Mouse (Mus musculus) myocyte (in vitro differentiated cells): ENCODE data around the gene Agap1. TPM values are rescaled to one million over a fixed set of nuclear protein-coding genes. Genes with fewer than 3 reads are reported as not detected.
A peak's percentile ranks its signal among the peaks of the same experiment; 100 is the strongest.

Experiments used
- H3K27me3 ChIP-seq: one replicate; pipeline ENCODE4 v1.6.1; 2011; ENCODE audit not compliant: control insufficient read depth, insufficient read depth, insufficient read length
- H3K36me3 ChIP-seq: one replicate; pipeline ENCODE4 v1.6.1; 2011; ENCODE audit not compliant: control insufficient read depth, insufficient read depth
- H3K4me2 ChIP-seq: one replicate; pipeline ENCODE4 v1.6.1; 2011; ENCODE audit warnings: low read depth, control low read depth
- H3K4me3 ChIP-seq: one replicate; pipeline ENCODE4 v1.5.1; 2011; ENCODE audit warnings: mild to moderate bottlenecking, control low read depth, moderate library complexity
- H3K79me2 ChIP-seq: one replicate; pipeline ENCODE4 v1.6.1; 2011; ENCODE audit not compliant: control insufficient read depth, insufficient read depth
- H3ac ChIP-seq: one replicate; pipeline ENCODE4 v1.6.1; 2011; ENCODE audit not compliant: control insufficient read depth, insufficient read length
- CEBPB ChIP-seq: IDR thresholded peaks from 2 replicates; pipeline ENCODE4 v1.6.1; 2011; ENCODE audit warnings: mild to moderate bottlenecking, moderate library complexity; ENCODE audit not compliant: poor library complexity, insufficient read depth, severe bottlenecking
- E2F4 ChIP-seq: IDR thresholded peaks from one replicate; pipeline ENCODE4 v1.6.1; 2011; ENCODE audit warnings: mild to moderate bottlenecking, control low read depth, moderate library complexity; ENCODE audit not compliant: insufficient read depth
- MAX ChIP-seq: IDR thresholded peaks from one replicate; pipeline ENCODE4 v1.6.1; 2011; ENCODE audit warnings: low read depth, mild to moderate bottlenecking, control low read depth
- MYOD1 ChIP-seq, 3 experiments: IDR thresholded peaks; one replicate each; pipeline ENCODE4 v1.6.1; 2011; ENCODE audit warnings: control low read depth in 2 of 3, low read depth in 2 of 3, mild to moderate bottlenecking in 2 of 3, moderate library complexity in 1 of 3; ENCODE audit not compliant: insufficient read length in 2 of 3, control insufficient read depth in 1 of 3
- MYOG ChIP-seq, 3 experiments: IDR thresholded peaks; one replicate each; pipeline ENCODE4 v1.6.1; 2011; ENCODE audit warnings: control low read depth in 2 of 3, low read depth in 2 of 3, mild to moderate bottlenecking in 2 of 3; ENCODE audit not compliant: insufficient read length in 2 of 3, control insufficient read depth in 1 of 3, insufficient read depth in 1 of 3
- POLR2A ChIP-seq: IDR thresholded peaks from one replicate; pipeline ENCODE4 v1.6.1; 2011; ENCODE audit warnings: low read depth, mild to moderate bottlenecking, control low read depth, moderate library complexity; ENCODE audit not compliant: insufficient read length
- POLR2AphosphoS2 ChIP-seq: IDR thresholded peaks from one replicate; pipeline ENCODE4 v1.6.1; 2011; ENCODE audit warnings: low read depth, control low read depth; ENCODE audit not compliant: insufficient read length
- REST ChIP-seq: IDR thresholded peaks from one replicate; pipeline ENCODE4 v1.6.1; 2011; ENCODE audit warnings: mild to moderate bottlenecking, control low read depth, moderate library complexity; ENCODE audit not compliant: insufficient read depth, insufficient read length
- SRF ChIP-seq: IDR thresholded peaks from one replicate; pipeline ENCODE4 v1.6.1; 2011; ENCODE audit warnings: low read depth; ENCODE audit not compliant: control insufficient read depth, insufficient read length
- TCF12 ChIP-seq: IDR thresholded peaks from one replicate; pipeline ENCODE4 v1.6.1; 2011; ENCODE audit warnings: mild to moderate bottlenecking, control low read depth; ENCODE audit not compliant: poor library complexity, insufficient read depth, severe bottlenecking
- TCF3 ChIP-seq: IDR thresholded peaks from one replicate; pipeline ENCODE4 v1.6.1; 2011; ENCODE audit warnings: low read depth, control low read depth; ENCODE audit not compliant: insufficient read length
- USF1 ChIP-seq: IDR thresholded peaks from one replicate; pipeline ENCODE4 v1.6.1; 2011; ENCODE audit warnings: low read depth, mild to moderate bottlenecking, control low read depth, moderate library complexity
- polyA plus RNA-seq: library from polyadenylated mRNA; unstranded; fragments of >200 nt; fragmentation: generic; extraction: Trizol; gene quantifications from one replicate; pipeline ENCODE4 v1.2.1, GENCODE M21; 2012; ENCODE audit warnings: missing spikeins

Agap1 gene
- polyA plus RNA-seq, 1 experiment = 48.9 TPM

DNA sequence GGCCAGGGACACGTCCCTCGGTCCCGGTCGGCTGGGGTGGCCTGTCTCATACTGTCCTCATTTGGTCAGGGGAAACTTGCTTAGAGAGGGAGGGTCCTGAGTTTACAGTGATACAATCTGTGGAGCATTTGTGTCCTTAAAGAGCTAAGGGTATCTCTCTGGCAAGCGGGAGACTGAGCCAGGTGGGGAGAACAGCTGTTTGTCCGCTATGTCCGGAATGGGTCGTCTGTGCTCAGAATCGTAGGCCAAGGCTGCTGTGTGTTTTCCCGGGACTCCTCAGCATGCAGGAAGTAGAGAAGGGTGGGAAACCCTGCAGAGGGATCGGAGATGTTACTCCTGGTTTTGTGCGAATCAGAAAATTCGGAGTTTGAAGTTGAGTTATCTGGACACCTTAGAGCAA lies 84.5 kb downstream of the Agap1 start:
- Histone ChIP-seq H3K27me3 (no peaks in the 10 kb centered on the region), H3ac (no peak overlapping the region), H3K36me3 (no peaks in the 10 kb centered on the region), H3K4me3 (no peak overlapping the region), H3K79me2 (peaks cover 93% of the 10 kb centered on the region), H3K4me2 (peak overlapping the region; percentile 64)
- TF ChIP-seq E2F4 (no peak), SRF (peak; percentile 6), TCF3 (peak; percentile 41), POLR2AphosphoS2 (no peak), CEBPB (no peak), MYOG (IDR thresholded peaks at IDR 0.05; ENCODE audit: control insufficient read depth in 1 of 3, insufficient read depth in 1 of 3, insufficient read length in 2 of 3, low read depth in 2 of 3) (peak; percentile 35 to 86 (median 44)), POLR2A (no peak), TCF12 (no peak), MAX (no peak), MYOD1 (IDR thresholded peaks at IDR 0.05; ENCODE audit: control insufficient read depth in 1 of 3, insufficient read length in 2 of 3, low read depth in 2 of 3) (peak in 2 of 3 experiments; percentile 84 to 87), USF1 (no peak)

GRCm38 (mm10) chr1:89541151-89541550 lies 86.5 kb downstream of the Agap1 start:
- H3K4me2 ChIP-seq = no peak overlapping the region
- peaks cover 87% of the 10 kb centered on the region for H3K79me2 ChIP-seq
- H3K27me3 ChIP-seq = no peaks in the 10 kb centered on the region
- no peaks in the 10 kb centered on the region for H3K36me3 ChIP-seq
- H3K4me3 ChIP-seq = no peak overlapping the region
- TF ChIP-seq TCF3 (no peak), CEBPB (no peak), REST (no peak), USF1 (no peak), MAX (no peak), MYOD1 (IDR thresholded peaks at IDR 0.05; ENCODE audit: control insufficient read depth in 1 of 3, insufficient read length in 2 of 3, low read depth in 2 of 3) (no peak), POLR2A (no peak)
- no peak overlapping the region for H3ac ChIP-seq

- TF ChIP-seq MYOG (IDR thresholded peaks at IDR 0.05; ENCODE audit: control insufficient read depth in 1 of 3, insufficient read depth in 1 of 3, insufficient read length in 2 of 3, low read depth in 2 of 3) = no peak
- TF ChIP-seq TCF12 = no peak
- no peak for TF ChIP-seq MYOD1 (IDR thresholded peaks at IDR 0.05; ENCODE audit: control insufficient read depth in 1 of 3, insufficient read length in 2 of 3, low read depth in 2 of 3)
- peaks cover 87% of the 10 kb centered on the region for H3K79me2 ChIP-seq
- H3ac ChIP-seq = no peak overlapping the region
- H3K4me3 ChIP-seq = no peak overlapping the region
- H3K36me3 ChIP-seq = no peaks in the 10 kb centered on the region
- H3K27me3 ChIP-seq = no peaks in the 10 kb centered on the region
- H3K4me2 ChIP-seq = no peak overlapping the region
These were observed 87.9 kb downstream of the Agap1 start for GRCm38 (mm10) chr1:89542464-89542863.

- no peak for TF ChIP-seq MYOD1 (IDR thresholded peaks at IDR 0.05; ENCODE audit: control insufficient read depth in 1 of 3, insufficient read length in 2 of 3, low read depth in 2 of 3)
- TF ChIP-seq SRF = no peak
- TF ChIP-seq USF1 = no peak
- no peak for TF ChIP-seq CEBPB
- TF ChIP-seq REST = no peak
- no peak for TF ChIP-seq MYOG (IDR thresholded peaks at IDR 0.05; ENCODE audit: control insufficient read depth in 1 of 3, insufficient read depth in 1 of 3, insufficient read length in 2 of 3, low read depth in 2 of 3)
- TF ChIP-seq TCF3 = no peak
- TF ChIP-seq MAX = no peak
- TF ChIP-seq POLR2A = no peak
- TF ChIP-seq POLR2AphosphoS2 = no peak
- no peak for TF ChIP-seq E2F4
- Histone ChIP-seq H3K79me2 (peaks cover 87% of the 10 kb centered on the region), H3K27me3 (no peaks in the 10 kb centered on the region), H3K36me3 (no peaks in the 10 kb centered on the region), H3K4me2 (no peak overlapping the region), H3ac (no peak overlapping the region), H3K4me3 (no peak overlapping the region)
These were observed 88.7 kb downstream of the Agap1 start for GRCm38 (mm10) chr1:89543312-89543711.

- TF ChIP-seq SRF (no peak), TCF3 (no peak), TCF12 (no peak), USF1 (no peak), MYOD1 (IDR thresholded peaks at IDR 0.05; ENCODE audit: control insufficient read depth in 1 of 3, insufficient read length in 2 of 3, low read depth in 2 of 3) (no peak), POLR2AphosphoS2 (no peak), CEBPB (no peak), POLR2A (no peak), MAX (no peak), REST (no peak), E2F4 (no peak), MYOG (IDR thresholded peaks at IDR 0.05; ENCODE audit: control insufficient read depth in 1 of 3, insufficient read depth in 1 of 3, insufficient read length in 2 of 3, low read depth in 2 of 3) (no peak)
- H3K4me3 ChIP-seq = no peak overlapping the region
These were observed 89.5 kb downstream of the Agap1 start for GRCm38 (mm10) chr1:89544094-89544493.

More at GRCm38 (mm10) chr1:89544094-89544493, 89.5 kb downstream of the Agap1 start:
- Histone ChIP-seq H3ac (no peak overlapping the region), H3K27me3 (no peaks in the 10 kb centered on the region), H3K36me3 (no peaks in the 10 kb centered on the region), H3K79me2 (peaks cover 93% of the 10 kb centered on the region), H3K4me2 (peak overlapping the region; percentile 8)
